Mouse (Mus musculus) ES-E14 (cell line): ENCODE measurements around the gene Hdac7.

Source experiments
- CHD2 ChIP-seq: IDR thresholded peaks from 2 replicates; pipeline ENCODE4 v1.6.1; 2014; ENCODE audit warnings: mild to moderate bottlenecking, low read depth, low read length, inconsistent platforms
- HCFC1 ChIP-seq: IDR thresholded peaks from 2 replicates; pipeline ENCODE4 v1.6.1; 2012; ENCODE audit warnings: low read length, inconsistent platforms, borderline replicate concordance; ENCODE audit not compliant: insufficient read depth
- ZNF384 ChIP-seq: IDR thresholded peaks from 2 replicates; pipeline ENCODE4 v1.6.1; 2012; ENCODE audit warnings: low read depth, low read length, inconsistent platforms

- TF ChIP-seq ZNF384, result no peak
- no peak for TF ChIP-seq HCFC1
- no peak for TF ChIP-seq CHD2
Observed at GRCm38 (mm10) chr15:97821983-97822363, 22.3 kb downstream of the Hdac7 start.
